Mouse (Mus musculus): ENCODE measurements around the gene Timm8a2.
A peak's percentile ranks its signal among the peaks of the same experiment; 100 is the strongest.

Gene Timm8a2

DNA sequence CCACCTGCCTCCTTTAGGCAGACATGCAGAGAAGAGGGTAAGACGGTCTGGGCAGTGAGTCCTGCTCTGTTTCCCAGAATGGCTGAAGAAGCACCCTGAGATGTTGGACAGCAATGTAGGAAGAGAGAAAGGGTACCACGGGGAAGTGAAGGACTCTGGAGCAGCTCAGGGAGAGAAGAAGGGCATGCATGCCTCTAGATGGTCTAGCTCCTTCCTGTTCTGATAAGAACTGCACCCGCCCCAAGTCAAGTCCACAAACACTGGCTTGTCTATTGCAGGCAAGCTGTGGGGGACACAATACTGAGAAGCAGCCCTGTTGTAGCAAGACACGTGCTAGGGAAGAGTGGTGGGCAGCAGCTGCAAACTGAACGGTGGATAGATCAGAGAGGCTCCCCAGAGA is 22.3 kb upstream of the Timm8a2 start:
- DNase-seq: no peak

DNA sequence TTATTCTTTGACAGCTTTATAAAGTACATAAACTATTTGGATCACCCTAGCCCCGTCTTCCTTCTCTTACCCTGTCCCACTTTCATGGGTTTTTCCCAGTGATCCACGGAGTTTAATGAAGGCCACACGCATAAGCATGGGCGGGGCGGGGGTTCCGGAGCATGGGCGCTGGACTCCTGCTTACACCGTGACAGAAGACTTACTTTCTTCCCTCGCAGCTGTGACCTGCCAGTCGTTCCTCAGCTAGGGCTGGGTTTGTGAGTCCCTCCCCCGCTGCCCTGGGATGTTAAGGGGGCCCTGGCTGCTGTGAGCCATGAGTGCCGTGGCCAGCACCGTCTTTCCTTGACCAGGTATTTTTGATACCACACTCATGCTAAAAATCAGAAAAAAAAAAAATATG is 21.7 kb upstream of the Timm8a2 start:
- DNase-seq: no peak

DNA sequence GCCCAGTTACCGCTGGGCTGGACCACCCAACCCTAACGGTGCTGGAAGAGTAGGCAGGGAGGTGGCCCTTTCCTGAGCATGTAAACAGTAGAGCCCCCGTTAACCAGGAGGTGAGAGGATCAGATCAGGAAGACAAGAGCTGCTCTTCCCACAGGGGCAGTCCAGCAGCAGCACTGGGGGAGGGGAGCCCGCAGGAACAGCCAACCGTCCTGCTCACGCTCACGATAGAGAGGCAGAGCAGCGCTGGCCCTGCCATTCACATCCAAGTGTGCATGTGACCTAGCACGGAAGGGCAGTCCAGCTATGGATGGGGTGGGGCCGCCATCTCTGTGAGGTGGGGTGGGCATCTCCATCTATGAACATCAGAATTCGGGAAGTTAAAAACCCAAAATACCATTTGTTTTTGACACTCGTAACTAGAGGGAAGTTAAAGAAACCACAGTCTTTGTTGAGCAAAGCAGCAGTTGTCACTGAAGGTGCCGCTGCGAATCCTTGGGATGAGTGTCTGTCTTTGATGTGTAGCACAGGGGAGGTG is 21.0 kb upstream of the Timm8a2 start:
- peak; percentile 53 to 68 for DNase-seq

DNA sequence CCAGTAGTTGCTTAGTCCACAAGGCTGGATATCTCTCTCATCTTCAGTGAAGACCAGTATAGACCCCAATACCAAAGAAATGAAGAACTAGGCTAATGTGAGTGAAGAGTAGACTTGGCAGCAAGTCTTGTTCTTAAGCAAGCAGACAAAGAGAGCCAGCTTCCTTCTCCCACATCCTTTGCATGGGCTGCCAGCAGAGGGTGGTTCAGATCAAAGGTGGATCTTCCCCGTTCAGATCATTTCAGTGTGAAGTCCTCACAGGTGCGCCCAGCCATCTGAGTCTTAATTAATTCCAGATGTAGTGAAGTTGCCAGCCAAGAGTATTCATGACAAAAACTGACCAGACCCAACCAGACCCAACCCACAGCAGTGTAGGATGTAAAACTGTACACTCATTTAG is 16.5 kb upstream of the Timm8a2 start:
- no peak for DNase-seq

DNA sequence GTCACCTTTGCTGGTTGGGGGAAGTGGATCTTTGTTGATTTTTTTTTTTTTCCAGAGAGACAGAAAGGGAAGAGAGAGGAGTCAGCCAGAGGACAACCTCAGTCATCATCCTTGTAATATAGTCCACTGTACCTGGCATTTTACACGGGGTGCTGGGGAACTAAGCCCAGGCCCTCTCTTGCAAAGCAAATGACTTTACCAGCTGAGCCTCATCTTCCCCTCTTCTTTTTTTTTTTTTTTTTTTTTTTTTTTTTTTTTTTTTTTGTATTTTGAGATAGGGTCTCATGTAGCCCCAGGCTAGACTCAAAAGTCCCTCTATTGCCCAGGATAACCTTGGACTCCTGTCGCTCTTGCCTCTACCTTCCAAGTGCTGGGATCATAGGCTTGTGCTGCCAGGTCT is 15.1 kb upstream of the Timm8a2 start:
- DNase-seq: no peak

DNA sequence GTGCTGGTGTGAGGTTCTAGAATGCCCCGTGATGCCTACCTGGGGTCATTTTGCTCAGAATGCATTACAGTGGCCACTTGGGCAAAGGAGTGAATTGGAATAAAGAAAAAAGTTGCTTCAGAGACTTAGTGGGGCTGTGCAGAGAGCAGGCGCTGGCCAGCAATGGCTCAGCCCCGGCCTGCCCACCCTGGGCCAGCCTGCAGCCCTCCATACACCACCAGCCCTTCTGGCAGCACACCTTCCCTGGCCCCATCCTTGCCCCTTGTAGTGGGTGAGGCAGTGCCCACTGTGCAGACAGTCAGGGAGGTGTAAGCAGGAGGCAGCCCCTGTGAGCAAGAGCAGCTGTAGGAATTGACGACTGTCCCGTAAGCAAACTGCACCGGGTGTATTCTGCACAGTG is 13.9 kb upstream of the Timm8a2 start:
- no peak for DNase-seq

DNA sequence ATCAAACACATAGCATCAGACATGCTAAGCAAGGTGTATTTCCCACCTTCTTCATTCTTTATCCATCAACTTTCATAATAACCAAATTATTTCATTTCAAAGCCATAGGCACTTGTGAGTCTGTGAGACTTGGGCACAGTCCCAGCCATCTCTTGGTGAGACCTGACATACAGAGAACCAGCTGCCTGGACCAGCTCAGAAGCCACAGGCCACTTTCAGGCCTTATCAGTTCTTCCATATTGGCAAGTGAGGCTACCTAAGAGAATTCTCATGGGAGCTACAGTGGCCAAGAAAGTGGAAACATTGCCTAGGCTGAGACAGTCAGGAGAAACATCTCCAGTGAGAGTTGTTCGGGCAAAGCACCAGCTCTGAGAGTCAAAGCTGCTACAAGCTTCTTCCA is 11.4 kb upstream of the Timm8a2 start:
- no peak for DNase-seq

DNA sequence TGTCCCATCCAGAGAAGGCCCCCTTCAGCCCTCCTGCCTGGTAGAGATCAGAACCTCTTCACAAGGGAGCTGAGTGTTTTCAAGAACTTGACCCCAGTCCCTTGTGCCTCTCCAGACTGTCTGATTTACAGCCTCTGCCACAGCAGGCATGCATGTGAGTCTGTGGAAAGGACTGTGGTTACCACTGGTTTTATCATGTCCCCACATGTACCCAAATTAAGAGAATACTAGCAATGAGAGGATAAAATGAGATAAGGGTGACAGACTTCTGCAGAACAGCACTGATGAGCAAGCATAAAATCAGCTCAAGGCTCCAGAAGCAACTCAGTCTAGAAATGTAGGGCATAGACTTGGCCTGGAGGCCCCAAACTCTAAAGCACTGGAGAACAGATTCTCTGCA is 10.5 kb upstream of the Timm8a2 start:
- DNase-seq: no peak

DNA sequence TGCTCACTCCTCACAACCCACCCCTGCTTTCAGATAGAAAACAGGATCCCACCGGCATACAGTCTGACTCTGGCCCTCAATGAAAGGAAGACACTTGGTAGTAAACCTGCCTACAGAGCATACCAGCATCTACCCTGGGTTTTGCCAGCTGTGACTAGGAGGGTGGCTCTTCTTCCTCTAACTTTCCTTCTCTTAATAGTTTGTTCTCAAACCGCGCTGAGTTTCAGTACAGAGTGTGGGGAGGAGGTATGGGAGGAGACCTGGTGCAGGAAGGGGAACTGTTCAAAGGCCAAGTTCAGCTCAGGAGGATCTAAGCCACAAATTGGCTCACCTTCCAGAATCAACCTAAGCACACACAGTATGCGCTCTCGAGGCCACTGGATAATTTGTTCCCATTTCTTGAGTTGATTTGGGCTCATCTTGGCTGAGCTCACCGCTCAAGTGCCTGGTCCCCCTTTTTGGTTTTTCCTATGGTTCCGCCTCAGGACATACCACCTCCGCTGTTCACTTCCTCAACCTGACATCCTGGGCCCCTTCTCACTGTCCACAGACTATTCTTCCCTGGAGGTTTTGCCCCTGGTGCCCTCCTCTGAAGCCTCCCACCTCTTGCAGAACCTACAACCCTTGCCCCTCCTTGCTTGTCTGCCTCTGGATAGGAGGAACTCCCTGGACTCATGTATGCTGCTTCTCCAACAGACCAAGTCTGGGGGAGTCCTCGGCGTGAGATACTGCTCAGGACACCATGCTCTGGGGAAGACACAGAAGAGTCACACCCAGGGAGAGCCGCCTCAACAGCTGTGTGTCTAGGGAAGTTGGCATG is 5.3 kb upstream of the Timm8a2 start:
- peak in 1 of 2 experiments; percentile 30 for DNase-seq

DNA sequence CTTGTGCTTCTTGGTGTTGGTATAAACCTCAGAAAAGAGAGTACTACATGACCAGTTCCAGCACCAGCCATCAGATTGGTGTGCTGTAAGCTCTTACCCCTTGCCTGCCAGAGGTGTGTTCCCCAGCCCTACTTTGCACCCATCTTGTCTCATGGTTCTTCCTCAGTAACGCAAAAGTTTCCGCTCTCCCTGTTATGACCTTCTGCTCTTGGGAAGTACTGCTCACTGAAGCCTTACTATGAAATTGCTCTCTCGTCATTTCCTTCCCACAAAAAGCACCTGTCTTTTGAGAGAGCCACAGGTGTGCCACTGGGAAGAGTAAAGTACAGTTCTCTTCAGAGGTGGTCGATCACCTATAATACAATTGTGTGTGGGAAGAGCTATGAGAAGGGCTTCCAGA is 4.6 kb upstream of the Timm8a2 start:
- DNase-seq: no peak

DNA sequence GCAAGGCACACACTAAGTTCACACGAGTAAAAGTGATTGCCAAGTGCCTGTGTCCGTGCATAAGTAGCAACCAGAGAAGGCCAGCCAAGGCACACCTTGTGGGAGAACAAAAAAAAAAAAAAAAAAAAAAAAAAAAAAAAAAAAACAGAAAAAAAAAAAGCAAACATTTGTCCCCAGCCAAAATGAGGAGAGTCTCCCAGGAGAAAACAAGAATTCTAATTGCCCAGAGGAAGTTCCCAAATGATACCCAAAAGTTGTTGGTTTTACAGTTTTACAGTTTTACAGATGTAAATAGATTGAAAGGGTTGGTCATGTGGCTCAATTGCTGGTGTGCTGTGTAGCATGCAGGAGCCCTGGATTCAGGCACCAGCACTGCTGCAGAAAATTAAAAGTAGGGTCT is 2.4 kb upstream of the Timm8a2 start:
- DNase-seq: no peak

DNA sequence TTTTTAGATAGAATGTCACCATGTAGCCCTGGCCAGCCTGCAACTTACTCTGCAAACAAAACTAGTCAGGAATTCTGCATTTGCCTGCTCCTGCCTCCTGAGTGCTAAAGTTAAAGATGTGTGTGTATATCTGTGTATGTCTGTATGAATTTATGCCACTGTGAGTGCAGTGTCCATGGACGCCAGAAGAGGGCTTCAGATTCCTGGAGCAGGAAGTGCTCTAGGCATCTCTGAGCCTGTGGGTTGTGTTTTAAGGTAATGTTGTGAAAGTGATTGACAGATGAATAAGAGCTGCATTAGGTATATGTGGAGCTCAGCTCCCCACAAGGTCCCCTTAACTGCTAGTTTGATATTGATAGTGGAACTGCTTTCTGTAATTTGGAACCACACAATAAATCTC is 707 bp downstream of the Timm8a2 start:
- no peak for DNase-seq

DNA sequence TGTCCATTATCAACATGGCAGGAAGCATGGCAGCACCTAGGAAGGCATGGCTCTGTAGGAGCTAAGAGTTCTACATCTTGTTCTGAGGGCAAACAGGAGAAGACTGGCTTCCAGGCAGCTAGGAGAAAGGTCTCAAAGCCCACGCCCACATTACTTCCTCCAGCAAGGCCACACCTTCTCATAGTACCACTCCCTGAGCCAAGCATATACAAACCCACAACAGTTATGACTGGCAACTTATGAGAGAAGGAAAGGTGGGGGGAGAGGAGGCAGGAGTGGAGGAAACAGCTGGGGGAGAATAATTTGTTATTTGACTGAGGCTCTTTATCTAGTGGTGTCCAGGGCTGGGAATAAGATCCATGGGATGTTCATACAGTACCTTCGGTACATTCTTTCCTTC is 1.4 kb downstream of the Timm8a2 start:
- no peak for DNase-seq

DNA sequence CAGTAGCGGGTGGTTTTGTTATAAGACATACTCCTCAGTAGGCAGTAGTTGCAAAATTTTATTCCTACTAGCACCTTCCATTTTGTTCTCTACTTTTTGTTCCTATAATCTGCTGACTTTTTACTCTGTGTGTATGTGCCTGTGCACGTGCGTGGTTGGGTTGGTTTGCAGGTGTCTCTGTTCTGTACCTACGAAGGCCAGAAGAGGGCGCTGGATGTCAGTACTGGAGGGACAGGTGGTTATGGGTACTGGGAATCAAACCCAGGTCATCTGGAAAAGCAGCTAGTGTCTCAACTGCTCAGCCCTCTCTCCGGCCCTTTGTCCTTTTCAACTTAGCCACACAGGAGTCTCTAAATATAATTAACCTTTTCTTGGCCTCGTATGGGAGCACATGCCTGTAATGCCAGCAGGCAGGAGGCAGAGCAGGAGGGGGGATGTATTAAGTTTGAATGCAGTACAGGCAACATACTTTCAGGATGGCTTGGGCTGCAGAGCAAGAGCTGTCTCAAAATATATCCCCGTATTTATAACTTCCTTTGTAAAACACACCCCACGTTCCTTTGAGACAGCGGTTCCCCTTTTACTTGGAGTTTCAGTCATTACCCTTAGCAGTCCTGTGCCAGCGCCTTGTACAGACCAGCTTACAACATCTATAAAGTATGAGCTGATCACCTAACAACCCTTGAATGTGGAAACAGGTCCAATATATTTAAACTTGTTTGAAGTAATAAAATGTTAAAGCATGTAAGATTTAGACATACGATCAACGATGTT is 4.6 kb downstream of the Timm8a2 start:
- no peak for DNase-seq

DNA sequence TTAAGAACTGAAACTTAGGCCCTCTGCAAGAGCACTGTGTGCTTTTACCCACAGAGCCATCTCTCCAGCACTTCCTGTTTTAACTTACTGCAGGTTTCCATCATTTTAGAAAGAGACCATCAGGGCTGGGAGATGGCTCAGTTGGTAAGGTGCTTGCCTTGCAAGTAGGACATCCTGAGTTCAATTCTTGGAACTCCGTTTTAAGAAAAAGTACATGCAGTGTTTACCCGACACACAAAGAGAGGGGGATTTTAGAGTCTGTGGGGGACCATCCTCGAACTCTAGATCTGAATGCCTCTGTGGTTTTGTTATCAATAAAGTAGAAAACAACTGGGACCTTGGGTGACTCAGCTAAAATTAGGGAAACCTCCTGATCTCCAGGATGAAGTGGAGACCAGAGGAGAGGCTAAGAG is 6.9 kb downstream of the Timm8a2 start:
- no peak for DNase-seq

DNA sequence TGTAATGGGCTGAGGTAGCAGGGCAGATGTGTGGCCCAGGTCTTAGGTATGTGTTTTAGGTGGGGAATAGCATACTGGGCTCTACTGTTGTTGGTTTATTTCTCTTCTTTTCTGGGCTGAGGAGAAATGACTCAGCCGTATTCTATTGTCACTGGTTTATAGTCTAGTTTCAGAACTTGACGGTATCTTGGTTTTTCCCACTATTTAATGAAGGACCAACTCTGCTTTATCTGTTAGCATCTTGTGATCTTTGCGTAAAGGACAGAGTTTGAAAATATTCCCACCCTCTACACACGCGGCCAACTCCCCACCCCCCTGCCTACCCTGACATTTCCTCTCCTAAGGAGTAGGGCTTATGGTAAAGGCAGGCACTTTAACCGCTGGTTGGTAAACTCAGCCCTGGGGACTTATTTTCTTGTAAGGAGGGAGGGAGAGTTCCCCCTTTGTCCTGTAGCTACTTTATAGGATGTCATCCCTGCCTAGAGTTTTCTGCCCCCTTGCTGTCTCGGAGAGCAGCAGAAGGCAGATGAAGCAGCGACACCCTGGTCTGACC is 7.7 kb downstream of the Timm8a2 start:
- no peak for DNase-seq

DNA sequence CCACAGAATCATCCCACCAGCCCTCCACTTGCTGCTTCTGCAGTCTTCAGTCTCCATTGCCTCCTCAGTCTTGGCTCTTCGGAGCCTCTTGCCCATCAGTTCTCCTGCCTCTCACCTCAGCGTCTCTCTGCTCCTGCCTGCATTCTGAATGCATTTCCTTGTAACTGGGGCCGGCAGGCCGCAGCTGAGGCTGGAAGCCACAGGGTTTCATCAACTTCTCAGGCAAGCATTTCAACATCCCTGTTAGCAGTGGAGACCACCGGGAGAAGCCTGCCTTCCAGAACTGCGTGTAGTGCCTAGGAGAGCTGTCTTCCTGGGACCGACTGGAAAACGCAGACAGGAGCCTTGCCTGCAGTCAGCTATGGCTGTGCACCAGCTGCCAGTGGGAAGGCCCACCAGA is 13.3 kb downstream of the Timm8a2 start:
- no peak for DNase-seq

DNA sequence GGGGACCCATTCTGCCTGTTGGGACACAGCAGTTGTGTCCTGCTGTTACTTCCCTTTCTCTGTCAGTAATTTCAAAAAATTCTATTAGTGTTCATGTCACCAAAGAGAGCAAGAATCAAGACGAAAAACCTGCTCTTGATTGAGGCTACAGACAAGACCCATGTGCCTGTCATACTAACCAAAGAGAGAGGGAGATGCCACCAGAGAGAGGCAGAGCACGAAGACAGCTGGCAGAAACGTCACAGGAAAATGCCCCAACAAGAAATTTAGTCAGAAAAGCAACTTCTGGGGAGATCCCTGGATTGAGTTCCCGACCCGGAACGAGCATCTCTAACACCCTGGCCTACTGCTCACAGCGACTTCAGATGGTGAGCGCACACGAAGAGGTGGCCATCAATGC is 14.3 kb downstream of the Timm8a2 start:
- no peak for DNase-seq

DNA sequence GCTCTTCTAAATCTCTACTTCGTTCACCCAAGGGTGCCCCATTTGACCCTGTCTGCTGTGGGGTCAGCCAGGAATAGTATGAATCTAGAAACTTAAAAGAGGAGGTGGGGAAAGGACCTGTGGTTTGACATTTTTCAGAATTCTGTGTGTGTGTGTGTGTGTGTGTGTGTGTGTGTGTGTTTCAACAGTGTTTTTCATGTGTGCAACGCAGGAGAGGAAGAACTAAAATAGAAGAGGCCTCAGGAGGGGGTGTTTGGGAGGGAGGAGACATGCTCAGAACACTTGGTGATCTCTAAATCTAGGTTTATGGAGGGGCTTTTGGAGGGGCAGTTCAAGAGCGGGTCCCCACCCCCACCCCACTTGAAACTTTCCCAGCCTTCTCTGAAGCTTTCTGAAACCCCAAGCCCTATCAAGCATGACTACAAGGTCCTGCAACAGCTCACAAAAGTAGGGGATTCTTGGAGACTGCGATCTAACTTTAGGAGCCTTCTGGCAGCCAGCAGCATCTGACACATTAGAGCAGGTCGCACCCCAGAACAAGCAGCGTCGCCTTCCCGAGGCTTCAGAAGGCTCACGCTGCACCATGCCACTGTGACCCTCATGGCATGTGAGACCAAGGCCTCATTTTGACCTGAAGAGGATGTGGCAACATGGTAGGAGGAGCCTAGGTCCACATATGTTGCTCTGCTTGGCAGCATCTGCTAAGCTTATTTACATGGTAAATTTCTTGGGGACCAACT is 18.6 kb downstream of the Timm8a2 start:
- DNase-seq: no peak

DNA sequence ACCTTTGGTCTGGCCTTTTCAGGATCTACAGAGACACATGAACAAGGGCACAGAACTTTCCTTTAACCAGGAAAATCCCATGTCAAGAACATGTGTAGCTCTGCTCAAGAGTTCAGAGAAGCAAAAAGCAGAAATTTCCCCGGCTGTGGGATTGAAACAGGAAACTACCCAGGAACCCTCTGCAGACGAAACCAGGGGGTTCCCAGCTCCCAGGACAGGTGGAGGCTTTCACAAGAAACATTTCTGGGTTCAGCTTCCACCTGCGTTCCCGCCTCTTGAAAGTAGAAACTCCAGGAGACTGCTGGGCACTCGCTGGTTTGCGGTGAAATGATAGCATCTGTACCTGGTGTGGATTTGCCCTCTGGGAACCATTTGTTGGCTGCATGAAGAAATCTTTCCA is 22.4 kb downstream of the Timm8a2 start:
- DNase-seq: no peak

DNA sequence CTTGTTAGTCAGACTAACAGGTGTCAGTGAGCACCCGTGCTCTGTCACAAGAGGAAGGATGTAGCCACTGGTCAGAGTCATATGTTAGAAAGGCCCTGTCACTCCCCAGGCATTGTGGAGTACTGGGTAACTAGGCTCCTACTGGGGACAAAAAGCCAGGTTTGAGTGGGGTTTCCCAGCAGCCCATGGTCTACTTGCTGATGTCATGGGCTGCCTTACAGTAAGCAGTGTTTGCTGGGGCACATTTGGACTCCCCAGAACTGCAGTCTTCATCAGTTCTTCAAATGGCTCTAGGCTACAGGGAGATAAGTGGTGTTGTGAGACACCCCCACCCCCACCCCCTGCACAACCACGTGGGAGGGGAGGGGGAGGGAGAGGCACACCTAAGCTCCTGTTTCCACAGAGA is 23.5 kb downstream of the Timm8a2 start:
- no peak for DNase-seq

DNA sequence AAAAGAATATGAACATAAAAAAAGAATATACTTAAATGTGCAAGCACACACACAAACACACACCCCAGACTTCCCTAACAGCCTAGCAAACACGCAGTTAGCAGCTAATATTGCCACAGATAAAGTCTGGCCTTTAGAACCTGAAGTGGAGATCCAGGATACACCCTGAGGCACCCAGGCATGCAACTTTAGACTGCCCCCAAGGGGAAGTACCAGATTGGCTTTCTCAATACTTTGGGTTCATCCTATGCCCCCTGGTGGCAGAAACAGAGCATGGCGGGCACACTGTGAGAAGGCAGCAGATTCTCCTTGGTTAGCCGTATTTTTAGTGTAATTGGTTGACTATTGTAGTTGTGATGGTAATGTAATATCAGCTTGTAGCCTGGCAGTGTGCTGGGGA is 26.2 kb downstream of the Timm8a2 start:
- peak; percentile 78 to 88 for DNase-seq

DNA sequence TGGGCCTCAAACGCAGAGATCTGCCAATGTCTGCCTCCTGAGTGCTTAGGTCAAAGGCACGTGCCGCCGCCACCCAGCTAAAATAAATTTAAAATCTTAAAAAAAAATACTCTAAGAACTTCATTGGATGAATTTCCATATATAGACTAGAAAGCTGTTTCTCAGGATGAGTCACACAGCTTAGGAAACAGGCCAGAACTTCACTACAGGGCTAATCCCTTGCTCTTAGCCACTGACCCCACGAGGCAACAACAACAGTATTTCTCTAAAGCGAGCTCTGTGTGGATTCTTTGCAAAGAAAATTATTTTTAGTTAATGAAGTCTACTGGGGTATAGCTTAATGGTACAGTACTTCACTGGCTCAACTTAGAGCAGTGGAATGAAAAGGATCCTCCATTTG is 26.9 kb downstream of the Timm8a2 start:
- no peak for DNase-seq
